Mouse (Mus musculus) splenic B cell, adult 2 months (primary cell): ENCODE data around the gene Men1.

Experiments
- DNase-seq: peaks from one replicate; pipeline ENCODE4 v3.0.0-alpha.2; 2011; ENCODE audit warnings: low read depth, low spot score
- H3K27me3 ChIP-seq: 2 replicates; pipeline ENCODE4 v1.6.1; 2012; ENCODE audit warnings: mild to moderate bottlenecking, low read length, moderate library complexity, mixed read lengths; ENCODE audit not compliant: control insufficient read depth, poor library complexity, insufficient read depth, severe bottlenecking
- H3K36me3 ChIP-seq: 2 replicates; pipeline ENCODE4 v1.6.1; 2012; ENCODE audit warnings: mild to moderate bottlenecking, low read length, moderate library complexity, mixed read lengths; ENCODE audit not compliant: control insufficient read depth, poor library complexity, insufficient read depth, severe bottlenecking

Men1 gene

DNA sequence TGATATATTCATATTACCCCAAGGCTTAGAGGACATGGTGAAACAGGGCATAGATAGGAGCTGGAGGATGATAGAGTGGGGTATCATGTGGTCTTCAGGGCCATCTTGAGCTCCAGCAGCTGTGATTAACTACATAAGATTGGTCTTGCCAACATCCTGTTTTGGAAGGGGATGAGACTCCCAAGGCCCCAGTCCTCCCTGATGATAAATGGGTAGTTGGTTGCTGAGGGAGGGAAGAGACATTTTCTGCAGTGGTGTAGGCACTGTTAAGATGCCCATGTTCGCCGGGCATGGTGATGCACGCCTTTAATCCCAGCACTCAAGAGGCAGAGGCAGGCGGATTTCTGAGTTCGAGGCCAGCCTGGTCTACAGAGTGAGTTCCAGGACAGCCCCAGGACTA is 46.5 kb downstream of the Men1 start:
- Histone ChIP-seq H3K36me3 (peaks cover 18% of the 10 kb centered on the region), H3K27me3 (no peaks in the 10 kb centered on the region)
- no peak for DNase-seq

DNA sequence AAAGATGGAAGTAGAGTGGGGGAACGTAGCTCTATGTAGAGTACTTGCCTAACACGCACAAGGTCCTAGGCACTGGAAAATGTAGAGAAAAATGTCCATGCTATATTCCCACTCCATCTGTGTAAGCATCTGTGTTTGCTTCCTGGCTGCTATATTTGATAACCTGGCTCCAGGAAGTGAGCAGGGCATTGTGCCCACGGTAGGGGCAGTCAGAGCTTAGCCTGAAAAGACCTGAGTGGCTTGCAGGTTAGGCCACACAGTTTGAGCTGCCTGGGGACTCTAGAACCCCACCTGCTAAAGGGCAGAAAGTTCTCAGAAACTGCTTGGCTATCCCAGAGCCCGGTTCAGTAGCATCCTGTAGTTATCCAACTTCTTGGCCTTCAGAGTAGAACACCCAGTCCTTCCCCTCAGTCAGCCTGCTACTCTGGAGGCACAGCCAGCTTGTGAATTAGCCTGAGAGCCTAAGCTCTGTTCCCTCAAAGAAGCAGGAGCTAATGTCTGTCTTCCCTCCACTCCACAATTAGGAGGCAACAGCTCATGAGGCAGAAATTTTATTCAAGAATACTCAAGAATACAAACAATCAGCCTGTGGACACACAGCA is 47.6 kb downstream of the Men1 start:
- H3K36me3 ChIP-seq: peaks cover 8% of the 10 kb centered on the region; the same call in 1 of the 2 replicates
- no peak for DNase-seq

DNA sequence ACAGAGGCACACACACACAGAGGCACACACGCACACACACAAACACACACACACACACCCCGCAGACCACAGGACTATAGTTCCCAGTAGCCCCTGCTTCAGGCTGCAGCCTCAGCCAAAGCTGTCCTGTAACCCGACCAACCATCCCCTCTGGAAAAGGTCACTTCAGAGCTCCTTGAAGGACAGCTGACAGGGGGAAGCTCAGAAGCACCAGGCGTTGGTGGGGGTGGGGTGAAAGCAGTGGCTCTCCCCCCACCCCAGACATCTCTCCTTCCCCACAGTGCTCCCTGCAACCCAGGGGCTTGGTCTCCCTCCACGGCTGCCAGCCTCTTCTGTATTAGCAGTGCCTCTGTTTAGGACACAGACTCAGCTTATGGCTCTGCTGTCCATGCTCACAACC is 48.7 kb downstream of the Men1 start:
- no peak for DNase-seq
- Histone ChIP-seq H3K36me3 (peaks cover 4% of the 10 kb centered on the region; the same call in 1 of the 2 replicates), H3K27me3 (no peaks in the 10 kb centered on the region)

More for the DNA sequence above, 47.6 kb downstream of the Men1 start:
- no peaks in the 10 kb centered on the region for H3K27me3 ChIP-seq

DNA sequence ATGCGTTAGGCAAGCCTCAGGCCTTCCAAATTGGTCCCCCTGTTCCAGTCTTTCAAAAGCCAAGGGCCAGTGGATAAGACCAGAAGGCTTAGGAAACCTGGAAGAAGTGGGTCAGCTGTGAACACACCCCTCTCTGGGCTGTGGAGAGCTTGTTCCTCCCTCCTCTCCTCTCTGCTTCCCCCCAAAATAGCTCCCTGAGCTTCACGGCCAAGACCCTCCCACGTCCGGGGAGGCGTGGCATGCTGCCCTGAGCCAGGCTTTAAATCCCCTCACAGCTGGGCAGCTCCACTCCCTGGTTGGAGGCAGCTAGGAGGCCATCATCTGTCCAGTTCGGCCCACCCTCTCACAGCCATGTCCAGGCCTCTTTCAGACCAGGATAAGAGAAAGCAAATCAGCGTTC is 49.3 kb downstream of the Men1 start, which contains the start of gene Pygm:
TSS of gene Pygm (plus strand) at position 272 of the 400 bp plus-strand sequence.
- no peak for DNase-seq
- Histone ChIP-seq H3K36me3 (no peaks in the 10 kb centered on the region), H3K27me3 (no peaks in the 10 kb centered on the region)

DNA sequence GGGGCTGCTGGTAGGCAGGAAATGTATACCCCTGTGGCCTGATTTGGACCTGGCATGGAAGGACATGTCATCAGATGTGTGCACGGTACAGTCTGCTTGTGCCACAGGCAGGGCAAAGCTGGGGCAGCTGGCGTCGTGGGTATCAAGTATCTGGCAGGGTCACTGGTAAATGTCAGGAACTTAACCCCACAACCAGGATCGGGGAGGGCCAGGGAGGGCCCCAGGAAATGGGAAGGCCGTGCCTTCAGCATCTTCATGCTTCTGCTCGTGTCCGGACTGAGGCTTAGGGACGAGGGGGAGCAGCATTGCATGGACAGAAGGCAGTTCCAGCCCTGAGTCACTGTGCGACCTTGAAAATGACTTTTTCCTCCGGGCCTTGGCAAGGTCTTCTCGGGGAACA is 50.2 kb downstream of the Men1 start:
- no peaks in the 10 kb centered on the region for H3K27me3 ChIP-seq
- H3K36me3 ChIP-seq: no peaks in the 10 kb centered on the region
- DNase-seq: no peak

DNA sequence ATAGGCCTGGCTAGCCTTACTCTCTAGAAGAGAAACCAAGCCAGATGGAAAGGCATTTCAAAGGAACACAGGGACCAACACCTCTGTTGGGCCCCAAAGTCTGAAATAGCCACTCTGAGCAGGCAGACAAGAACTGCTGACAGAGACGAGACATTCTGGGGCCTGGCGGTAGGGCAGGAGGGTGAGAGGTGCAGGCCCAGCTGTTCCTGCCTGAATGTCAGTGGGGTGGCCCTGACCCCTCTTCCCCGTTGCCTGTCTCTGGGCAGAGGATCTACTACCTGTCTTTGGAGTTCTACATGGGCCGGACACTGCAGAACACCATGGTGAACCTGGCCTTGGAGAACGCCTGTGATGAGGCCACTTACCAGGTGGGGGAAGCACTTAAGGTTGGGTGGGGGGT is 50.6 kb downstream of the Men1 start:
- Histone ChIP-seq H3K27me3 (no peaks in the 10 kb centered on the region), H3K36me3 (no peaks in the 10 kb centered on the region)
- no peak for DNase-seq

DNA sequence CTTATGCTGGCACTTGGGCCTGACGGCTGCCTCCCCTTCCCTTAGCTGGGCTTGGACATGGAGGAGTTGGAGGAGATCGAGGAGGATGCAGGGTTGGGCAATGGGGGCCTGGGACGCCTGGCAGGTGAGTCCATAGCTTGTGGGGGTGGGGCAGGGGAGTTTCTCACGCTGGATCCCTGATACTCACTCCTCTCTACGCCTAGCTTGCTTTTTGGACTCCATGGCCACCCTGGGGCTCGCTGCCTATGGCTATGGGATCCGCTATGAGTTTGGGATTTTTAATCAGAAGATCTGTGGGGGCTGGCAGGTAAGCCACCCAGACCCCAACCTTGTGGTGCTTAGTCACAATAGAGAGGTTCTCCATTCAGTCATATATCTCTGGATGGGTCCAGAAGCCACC is 51.0 kb downstream of the Men1 start:
- Histone ChIP-seq H3K36me3 (no peaks in the 10 kb centered on the region), H3K27me3 (no peaks in the 10 kb centered on the region)
- DNase-seq: no peak

DNA sequence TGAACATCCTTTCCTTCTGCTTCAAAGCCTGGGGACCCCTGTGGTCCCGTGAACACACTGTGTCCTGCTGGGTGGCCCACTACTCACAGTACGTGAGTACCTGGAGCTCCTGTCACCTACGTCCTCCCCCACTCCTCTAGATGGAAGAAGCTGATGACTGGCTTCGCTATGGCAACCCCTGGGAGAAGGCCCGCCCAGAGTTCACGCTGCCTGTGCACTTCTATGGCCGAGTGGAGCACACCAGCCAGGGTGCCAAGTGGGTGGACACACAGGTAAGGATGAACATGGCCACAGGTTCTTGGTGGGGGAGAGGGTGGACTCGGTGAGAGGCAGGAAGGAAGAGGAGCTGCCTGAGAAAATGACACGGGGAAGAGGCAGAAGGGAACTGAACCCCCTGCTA is 51.5 kb downstream of the Men1 start:
- Histone ChIP-seq H3K36me3 (no peaks in the 10 kb centered on the region), H3K27me3 (no peaks in the 10 kb centered on the region)
- no peak for DNase-seq

DNA sequence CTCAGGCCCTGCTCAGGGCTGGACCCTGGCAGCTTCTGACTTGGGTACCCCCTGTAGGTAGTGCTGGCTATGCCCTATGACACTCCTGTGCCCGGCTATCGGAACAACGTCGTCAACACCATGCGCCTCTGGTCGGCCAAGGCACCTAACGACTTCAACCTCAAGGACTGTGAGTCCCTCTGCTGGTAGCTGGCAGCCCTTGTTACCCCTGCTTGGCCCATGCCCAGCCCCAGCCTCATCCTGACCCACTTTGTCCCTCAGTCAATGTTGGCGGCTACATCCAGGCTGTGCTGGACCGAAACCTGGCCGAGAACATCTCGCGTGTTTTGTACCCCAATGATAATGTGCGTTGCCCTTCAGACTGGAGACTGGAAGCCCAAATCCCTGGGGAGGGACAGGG is 53.2 kb downstream of the Men1 start:
- H3K27me3 ChIP-seq: no peaks in the 10 kb centered on the region
- DNase-seq: no peak
- H3K36me3 ChIP-seq: no peaks in the 10 kb centered on the region

DNA sequence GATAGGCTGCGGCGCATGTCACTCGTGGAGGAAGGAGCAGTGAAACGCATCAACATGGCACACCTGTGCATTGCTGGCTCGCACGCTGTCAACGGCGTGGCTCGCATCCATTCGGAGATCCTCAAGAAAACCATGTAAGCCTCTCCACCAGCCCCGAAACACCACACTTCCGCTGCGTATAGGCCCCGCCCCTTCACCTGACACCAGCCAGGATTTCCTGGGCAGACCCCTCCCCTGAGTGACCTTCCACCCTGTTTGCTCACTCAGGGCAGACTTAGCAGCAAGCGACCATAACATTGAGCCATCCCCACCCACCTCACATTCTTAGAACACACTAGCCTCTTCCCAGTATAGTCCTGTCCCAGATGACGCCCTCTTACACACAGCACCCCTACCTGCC is 55.0 kb downstream of the Men1 start:
- no peaks in the 10 kb centered on the region for H3K27me3 ChIP-seq
- peak; percentile 64 for DNase-seq
- H3K36me3 ChIP-seq: no peaks in the 10 kb centered on the region

DNA sequence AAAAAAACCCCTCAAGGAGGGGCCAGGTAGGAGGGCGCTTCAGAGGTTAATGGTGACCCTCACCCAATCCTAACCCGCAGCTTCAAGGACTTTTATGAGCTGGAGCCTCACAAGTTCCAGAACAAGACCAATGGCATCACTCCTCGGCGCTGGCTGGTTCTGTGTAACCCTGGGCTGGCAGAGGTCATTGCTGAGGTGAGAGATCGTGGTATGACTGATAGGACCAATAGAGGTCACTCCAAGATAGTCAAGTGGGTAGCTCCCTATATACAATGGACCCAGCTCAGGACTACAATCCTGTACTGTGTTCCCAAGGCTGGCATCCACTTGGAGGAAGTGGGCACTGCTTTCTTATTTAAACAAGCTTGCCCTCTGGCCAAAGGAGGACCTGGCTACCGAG is 55.5 kb downstream of the Men1 start:
- Histone ChIP-seq H3K36me3 (no peaks in the 10 kb centered on the region), H3K27me3 (no peaks in the 10 kb centered on the region)
- DNase-seq: no peak
